Mouse (Mus musculus): Measurements from ENCODE around the gene Pdxdc1. TPM values are rescaled to one million over a fixed set of nuclear protein-coding genes. Genes with fewer than 3 reads are reported as not detected.
A peak's percentile ranks its signal among the peaks of the same experiment; 100 is the strongest.
"Not testable (repeated sequence)": the region's sequence is repeated elsewhere in the genome, so short reads cannot be mapped to it uniquely, and the experiment has no call there.

The Pdxdc1 gene
- polyA plus RNA-seq, 1 experiment from 2014 or later: 68.0 TPM

- not testable (repeated sequence) for H3K4me3 ChIP-seq (ENCODE audit: low read depth, low read length); H3K27me3 ChIP-seq (ENCODE audit: control insufficient read depth, insufficient read depth, low read length); H3K36me3 ChIP-seq (ENCODE audit: control insufficient read depth, insufficient read depth, low read length); H3K9ac ChIP-seq (ENCODE audit: low read length); H3K27ac ChIP-seq (ENCODE audit: low read depth, low read length); DNase-seq (ENCODE audit: low spot score, missing footprints); H3K4me1 ChIP-seq (ENCODE audit: control insufficient read depth, insufficient read depth, low read length); H3K9me3 ChIP-seq (ENCODE audit: control insufficient read depth, low read length)
- peak; percentile 71 for ATAC-seq (ENCODE audit: low FRiP score)
- peak overlapping the region; percentile 50; the same call in 1 of the 2 replicates for H3K4me2 ChIP-seq
- 12% methylated on average over 5 of the region's 5 CpGs for WGBS
These were observed 35.5 kb downstream of the Pdxdc1 start for GRCm38 (mm10) chr16:13867406-13867805.

GRCm38 (mm10) chr16:13866616-13867015, 36.3 kb downstream of the Pdxdc1 start:
- ATAC-seq (ENCODE audit: low FRiP score): no peak
- DNase-seq (ENCODE audit: low spot score, missing footprints): no peak
- Histone ChIP-seq H3K4me3 (ENCODE audit: low read depth, low read length) (no peak overlapping the region), H3K9ac (ENCODE audit: low read length) (no peak overlapping the region), H3K4me2 (no peak overlapping the region), H3K9me3 (ENCODE audit: control insufficient read depth, low read length) (no peaks in the 10 kb centered on the region), H3K36me3 (ENCODE audit: control insufficient read depth, insufficient read depth, low read length) (no peaks in the 10 kb centered on the region; the same call in 1 of the 2 replicates), H3K27ac (ENCODE audit: low read depth, low read length) (no peak overlapping the region), H3K27me3 (ENCODE audit: control insufficient read depth, insufficient read depth, low read length) (no peaks in the 10 kb centered on the region), H3K4me1 (ENCODE audit: control insufficient read depth, insufficient read depth, low read length) (peaks cover 6% of the 10 kb centered on the region; the same call in 1 of the 2 replicates)
- 84% methylated on average over 5 of the region's 5 CpGs for WGBS

- Histone ChIP-seq H3K4me1 (ENCODE audit: control insufficient read depth, insufficient read depth, low read length) (peaks cover 6% of the 10 kb centered on the region; the same call in 1 of the 2 replicates), H3K4me3 (ENCODE audit: low read depth, low read length) (no peak overlapping the region), H3K27me3 (ENCODE audit: control insufficient read depth, insufficient read depth, low read length) (no peaks in the 10 kb centered on the region), H3K36me3 (ENCODE audit: control insufficient read depth, insufficient read depth, low read length) (no peaks in the 10 kb centered on the region; the same call in 1 of the 2 replicates), H3K27ac (ENCODE audit: low read depth, low read length) (no peak overlapping the region), H3K4me2 (no peak overlapping the region), H3K9ac (ENCODE audit: low read length) (no peak overlapping the region), H3K9me3 (ENCODE audit: control insufficient read depth, low read length) (no peaks in the 10 kb centered on the region)
- DNase-seq (ENCODE audit: low spot score, missing footprints) (no peak), ATAC-seq (ENCODE audit: low FRiP score) (no peak)
- WGBS: 94% methylated on average over 4 of the region's 4 CpGs
These were observed 36.9 kb downstream of the Pdxdc1 start for GRCm38 (mm10) chr16:13866076-13866475.

- DNase-seq (ENCODE audit: low spot score, missing footprints) (no peak), ATAC-seq (ENCODE audit: low FRiP score) (no peak)
- H3K27ac ChIP-seq (ENCODE audit: low read depth, low read length): no peak overlapping the region
- no peaks in the 10 kb centered on the region for H3K27me3 ChIP-seq (ENCODE audit: control insufficient read depth, insufficient read depth, low read length)
- no peaks in the 10 kb centered on the region for H3K9me3 ChIP-seq (ENCODE audit: control insufficient read depth, low read length)
- peaks cover 3% of the 10 kb centered on the region; the same call in 1 of the 2 replicates for H3K36me3 ChIP-seq (ENCODE audit: control insufficient read depth, insufficient read depth, low read length)
- no peak overlapping the region for H3K4me2 ChIP-seq
- H3K4me3 ChIP-seq (ENCODE audit: low read depth, low read length): no peak overlapping the region
- H3K4me1 ChIP-seq (ENCODE audit: control insufficient read depth, insufficient read depth, low read length): no peaks in the 10 kb centered on the region
- 97% methylated on average over 4 of the region's 4 CpGs for WGBS
- no peak overlapping the region for H3K9ac ChIP-seq (ENCODE audit: low read length)
These were observed 49.0 kb downstream of the Pdxdc1 start for GRCm38 (mm10) chr16:13853886-13854285.

GRCm38 (mm10) chr16:13851446-13851845, 51.5 kb downstream of the Pdxdc1 start:
- Histone ChIP-seq H3K9ac (ENCODE audit: low read length) (no peak overlapping the region), H3K4me1 (ENCODE audit: control insufficient read depth, insufficient read depth, low read length) (no peaks in the 10 kb centered on the region), H3K36me3 (ENCODE audit: control insufficient read depth, insufficient read depth, low read length) (peaks cover 3% of the 10 kb centered on the region; the same call in 1 of the 2 replicates), H3K4me2 (no peak overlapping the region), H3K27me3 (ENCODE audit: control insufficient read depth, insufficient read depth, low read length) (no peaks in the 10 kb centered on the region), H3K27ac (ENCODE audit: low read depth, low read length) (no peak overlapping the region), H3K9me3 (ENCODE audit: control insufficient read depth, low read length) (no peaks in the 10 kb centered on the region), H3K4me3 (ENCODE audit: low read depth, low read length) (no peak overlapping the region)
- DNase-seq (ENCODE audit: low spot score, missing footprints): peak; percentile 75
- ATAC-seq (ENCODE audit: low FRiP score): no peak
- 90% methylated on average over 4 of the region's 4 CpGs for WGBS

GRCm38 (mm10) chr16:13848310-13848709, 54.6 kb downstream of the Pdxdc1 start:
- Histone ChIP-seq H3K27me3 (ENCODE audit: control insufficient read depth, insufficient read depth, low read length) (no peaks in the 10 kb centered on the region), H3K27ac (ENCODE audit: low read depth, low read length) (no peak overlapping the region), H3K9me3 (ENCODE audit: control insufficient read depth, low read length) (no peaks in the 10 kb centered on the region), H3K4me1 (ENCODE audit: control insufficient read depth, insufficient read depth, low read length) (no peaks in the 10 kb centered on the region), H3K9ac (ENCODE audit: low read length) (no peak overlapping the region), H3K4me3 (ENCODE audit: low read depth, low read length) (no peak overlapping the region), H3K36me3 (ENCODE audit: control insufficient read depth, insufficient read depth, low read length) (no peaks in the 10 kb centered on the region), H3K4me2 (no peak overlapping the region)
- no peak for DNase-seq (ENCODE audit: low spot score, missing footprints)
- 77% methylated on average over 2 of the region's 2 CpGs for WGBS
- ATAC-seq (ENCODE audit: low FRiP score): no peak

- no peak for DNase-seq (ENCODE audit: low spot score, missing footprints)
- no peak overlapping the region for H3K4me2 ChIP-seq
- ATAC-seq (ENCODE audit: low FRiP score): no peak
- no peaks in the 10 kb centered on the region for H3K27me3 ChIP-seq (ENCODE audit: control insufficient read depth, insufficient read depth, low read length)
- no peaks in the 10 kb centered on the region for H3K9me3 ChIP-seq (ENCODE audit: control insufficient read depth, low read length)
- H3K4me3 ChIP-seq (ENCODE audit: low read depth, low read length): no peak overlapping the region
- no peak overlapping the region for H3K9ac ChIP-seq (ENCODE audit: low read length)
- H3K27ac ChIP-seq (ENCODE audit: low read depth, low read length): no peak overlapping the region
- WGBS: 95% methylated on average over 1 of the region's 1 CpGs
- no peaks in the 10 kb centered on the region for H3K36me3 ChIP-seq (ENCODE audit: control insufficient read depth, insufficient read depth, low read length)
- H3K4me1 ChIP-seq (ENCODE audit: control insufficient read depth, insufficient read depth, low read length): no peaks in the 10 kb centered on the region
These were observed 56.3 kb downstream of the Pdxdc1 start for GRCm38 (mm10) chr16:13846675-13847074.

GRCm38 (mm10) chr16:13845031-13845430, 57.9 kb downstream of the Pdxdc1 start:
- Histone ChIP-seq H3K27me3 (ENCODE audit: control insufficient read depth, insufficient read depth, low read length) (no peaks in the 10 kb centered on the region), H3K27ac (ENCODE audit: low read depth, low read length) (no peak overlapping the region), H3K9ac (ENCODE audit: low read length) (no peak overlapping the region), H3K9me3 (ENCODE audit: control insufficient read depth, low read length) (no peaks in the 10 kb centered on the region), H3K36me3 (ENCODE audit: control insufficient read depth, insufficient read depth, low read length) (no peaks in the 10 kb centered on the region), H3K4me1 (ENCODE audit: control insufficient read depth, insufficient read depth, low read length) (no peaks in the 10 kb centered on the region), H3K4me3 (ENCODE audit: low read depth, low read length) (no peak overlapping the region), H3K4me2 (no peak overlapping the region)
- no peak for DNase-seq (ENCODE audit: low spot score, missing footprints)
- ATAC-seq (ENCODE audit: low FRiP score): no peak
- 95% methylated on average over 5 of the region's 5 CpGs for WGBS

GRCm38 (mm10) chr16:13840956-13841355, 62.0 kb downstream of the Pdxdc1 start:
- ATAC-seq (ENCODE audit: low FRiP score) (no peak), DNase-seq (ENCODE audit: low spot score, missing footprints) (no peak)
- H3K4me3 ChIP-seq (ENCODE audit: low read depth, low read length): no peak overlapping the region
- no peak overlapping the region for H3K27ac ChIP-seq (ENCODE audit: low read depth, low read length)
- H3K4me1 ChIP-seq (ENCODE audit: control insufficient read depth, insufficient read depth, low read length): no peaks in the 10 kb centered on the region
- H3K4me2 ChIP-seq: no peak overlapping the region
- no peaks in the 10 kb centered on the region for H3K9me3 ChIP-seq (ENCODE audit: control insufficient read depth, low read length)
- WGBS: 91% methylated on average over 3 of the region's 3 CpGs
- no peak overlapping the region for H3K9ac ChIP-seq (ENCODE audit: low read length)
- H3K27me3 ChIP-seq (ENCODE audit: control insufficient read depth, insufficient read depth, low read length): no peaks in the 10 kb centered on the region
- peaks cover 23% of the 10 kb centered on the region for H3K36me3 ChIP-seq (ENCODE audit: control insufficient read depth, insufficient read depth, low read length)
